Mouse (Mus musculus): ENCODE measurements around the gene Tas2r143.

GRCm38 (mm10) chr6:42398998-42399397, 1.0 kb upstream of the Tas2r143 start:
- no peak for TF ChIP-seq CTCF (IDR thresholded peaks at IDR 0.05; ENCODE audit: insufficient read depth, low read depth, low read length)
- no peak for TF ChIP-seq POLR2A (IDR thresholded peaks at IDR 0.05; ENCODE audit: insufficient read depth, low read depth, low read length)

All from olfactory bulb, adult 2 months (tissue).